Mouse (Mus musculus): ENCODE measurements around the gene Mt1. TPM values are rescaled to one million over a fixed set of nuclear protein-coding genes. Genes with fewer than 3 reads are reported as not detected.

Gene Mt1
- 100 to 1,000 TPM in 1 of 2 experiments, 10 to 100 TPM in 1; 68.6 to 130 TPM for total RNA-seq (2023)

GRCm38 (mm10) chr8:94178857-94179712 is at the start of gene Mt1:
TSS of gene Mt1 (plus strand) at chr8:94179082.

GRCm38 (mm10) chr8:94136933-94137332 is 41.9 kb upstream of the Mt1 start, which contains the start of gene Mt4:
TSS of gene Mt4 (plus strand) at chr8:94137197.

GRCm38 (mm10) chr8:94152513-94153300 is 26.2 kb upstream of the Mt1 start, which contains the start of gene Mt3:
TSS of gene Mt3 (plus strand) at chr8:94152607.

GRCm38 (mm10) chr8:94172075-94172808 is 6.6 kb upstream of the Mt1 start, which contains the start of gene Mt2:
TSS of gene Mt2 (plus strand) at chr8:94172664.

GRCm38 (mm10) chr8:94214252-94215173 is 35.6 kb downstream of the Mt1 start, which contains the start of gene Nup93:
TSS of gene Nup93 (plus strand) at chr8:94214564.

Other genes with a start within 250 kb of the Mt1 start
- gene Amfr, start 166.2 kb upstream of the Mt1 start, total RNA-seq (2023) = 10 to 100 TPM; 65.4 to 69.1 TPM
- gene Nudt21, start 142.1 kb upstream of the Mt1 start, total RNA-seq (2023) = 10 to 100 TPM; 27.7 to 28.7 TPM
- gene Ogfod1, start 141.9 kb upstream of the Mt1 start, total RNA-seq (2023) = 10 to 100 TPM; 17.6 to 17.8 TPM
- gene Bbs2, start 80.2 kb upstream of the Mt1 start, total RNA-seq (2023) = 1 to 10 TPM; 3.2 to 7.7 TPM
- not detected for gene Mt4, start 41.9 kb upstream of the Mt1 start, total RNA-seq (2023)
- gene Mt3, start 26.5 kb upstream of the Mt1 start, total RNA-seq (2023) = not detected
- 1 to 10 TPM; 1.5 to 3.4 TPM for gene Mt2, start 6.4 kb upstream of the Mt1 start, total RNA-seq (2023)
- gene Nup93, start 35.5 kb downstream of the Mt1 start, total RNA-seq (2023) = 10 to 100 TPM; 13.9 to 16.3 TPM
- under 1 TPM; 0.24 to 0.37 TPM for gene Slc12a3, start 150.1 kb downstream of the Mt1 start, total RNA-seq (2023)
- gene Herpud1, start 207.4 kb downstream of the Mt1 start, total RNA-seq (2023) = 100 to 1,000 TPM; 282 to 299 TPM

Data from monocyte, adult 59 days (primary cell).